Mouse (Mus musculus): ENCODE measurements around the gene Rsrc2.

The Rsrc2 gene

GRCm38 (mm10) chr5:123696961-123697360 lies 52.3 kb downstream of the Rsrc2 start:
- DNase-seq (ENCODE audit: low read depth) = no peak

DNA sequence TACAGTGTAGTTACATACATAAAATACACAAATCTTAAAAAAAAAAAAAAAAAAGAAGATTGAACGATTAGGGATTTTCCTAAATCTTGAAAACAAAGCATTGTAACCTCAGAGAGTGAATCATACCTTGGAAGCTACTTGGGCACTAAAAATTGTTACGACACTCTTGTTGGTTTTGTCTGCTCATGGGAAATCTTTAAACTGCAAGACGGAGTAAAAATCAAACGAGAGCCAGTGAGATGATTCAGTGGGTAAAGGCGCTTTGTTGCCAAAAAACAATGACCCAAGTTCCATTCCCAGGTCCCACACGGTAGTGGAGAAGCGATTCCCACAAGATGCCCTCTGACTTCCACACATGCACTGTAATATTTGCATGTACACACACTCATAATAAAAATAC lies 53.0 kb downstream of the Rsrc2 start:
- DNase-seq (ENCODE audit: low read depth) = no peak

DNA sequence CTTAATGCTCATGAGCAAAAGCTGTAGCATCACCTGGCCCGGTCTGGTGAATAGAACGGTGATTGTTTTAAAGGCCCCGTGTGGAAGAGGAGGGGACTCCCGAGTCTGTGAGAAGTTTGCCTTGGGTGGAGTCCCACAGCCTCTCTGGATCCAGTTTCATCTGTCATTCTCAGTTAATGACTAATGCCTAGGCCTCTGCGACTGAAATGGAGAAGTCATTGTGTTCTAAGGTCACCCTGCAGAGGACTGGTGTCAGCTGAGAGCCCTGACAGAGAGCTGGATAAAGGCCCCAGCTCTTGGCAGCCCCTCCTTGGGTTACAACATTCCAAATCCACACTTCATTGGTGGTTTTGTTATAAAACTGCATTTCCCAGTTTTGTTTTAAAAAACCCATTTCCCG lies 54.7 kb downstream of the Rsrc2 start:
- no peak for DNase-seq (ENCODE audit: low read depth)

DNA sequence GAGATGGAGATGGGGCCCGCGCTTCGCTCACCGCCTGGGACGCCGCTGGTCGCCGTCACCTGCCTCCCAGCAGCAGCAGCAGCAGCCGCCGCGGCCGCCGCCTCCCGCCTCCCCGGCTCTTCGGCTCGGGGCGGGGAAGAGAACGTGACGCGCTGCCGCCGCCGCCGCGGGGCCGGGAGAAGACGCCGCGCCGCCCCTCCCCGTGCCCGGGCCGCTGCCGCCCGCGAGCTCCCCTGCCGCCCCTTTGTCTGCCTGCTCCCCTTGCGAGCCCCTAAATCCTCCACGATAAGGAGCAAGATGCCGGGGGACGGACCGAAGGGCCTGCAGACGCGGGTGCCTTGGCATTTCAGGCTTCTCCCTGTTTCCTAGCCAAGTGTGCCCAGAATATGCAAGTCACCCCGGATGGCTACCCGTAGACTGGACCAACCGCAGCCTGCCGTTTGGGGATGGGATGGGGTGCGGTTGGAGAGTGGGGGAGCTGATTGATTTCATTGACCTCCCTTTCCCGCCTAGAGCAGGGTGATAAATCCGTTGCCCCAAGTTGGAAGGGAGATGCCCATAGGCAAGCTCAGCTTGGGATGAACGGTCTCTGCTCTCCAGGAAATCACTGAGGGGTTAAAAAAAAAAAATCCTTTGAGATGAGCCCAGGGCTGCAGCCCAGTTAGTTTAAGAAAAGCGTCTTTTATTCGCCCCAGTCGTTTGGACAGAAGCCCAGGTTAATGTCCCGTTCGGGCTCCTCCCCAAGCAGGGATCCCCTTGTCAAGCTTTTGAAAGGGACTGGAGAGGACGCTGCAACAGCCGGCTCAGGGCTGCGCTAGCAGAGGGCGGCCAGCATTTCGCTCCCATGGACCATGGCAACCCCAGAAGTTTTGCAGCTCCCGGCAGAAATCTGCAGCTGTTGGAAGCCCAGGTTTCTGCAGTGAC lies 64.7 kb downstream of the Rsrc2 start, which contains the start of gene Clip1:
Gene Clip1 (minus strand): TSS at position 398 of the 924 bp plus-strand sequence.
- DNase-seq (ENCODE audit: low read depth) = peak; percentile 44

GRCm38 (mm10) chr5:123683377-123684220 lies 65.6 kb downstream of the Rsrc2 start:
- peak; percentile 29 for DNase-seq (ENCODE audit: low read depth)

DNA sequence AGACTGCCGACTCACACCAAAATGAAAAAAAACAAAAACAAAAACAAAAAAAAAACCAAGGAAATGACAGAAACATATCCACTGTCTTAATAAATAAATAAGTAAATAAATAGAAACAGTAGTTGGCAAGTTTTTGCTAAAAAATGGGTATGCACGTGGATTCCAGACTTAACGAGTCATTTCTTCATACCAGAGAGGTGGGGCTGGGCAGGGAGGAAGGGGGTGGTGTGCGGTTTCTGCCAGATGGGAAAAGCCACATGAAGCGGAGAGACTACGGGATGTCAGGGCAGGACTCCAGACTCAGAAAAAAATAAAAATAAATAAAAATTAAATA lies 66.2 kb downstream of the Rsrc2 start:
- no peak for DNase-seq (ENCODE audit: low read depth)

GRCm38 (mm10) chr5:123682372-123682771 lies 66.8 kb downstream of the Rsrc2 start:
- DNase-seq (ENCODE audit: low read depth) = no peak

GRCm38 (mm10) chr5:123679546-123680263 lies 69.5 kb downstream of the Rsrc2 start:
- DNase-seq (ENCODE audit: low read depth) = no peak

DNA sequence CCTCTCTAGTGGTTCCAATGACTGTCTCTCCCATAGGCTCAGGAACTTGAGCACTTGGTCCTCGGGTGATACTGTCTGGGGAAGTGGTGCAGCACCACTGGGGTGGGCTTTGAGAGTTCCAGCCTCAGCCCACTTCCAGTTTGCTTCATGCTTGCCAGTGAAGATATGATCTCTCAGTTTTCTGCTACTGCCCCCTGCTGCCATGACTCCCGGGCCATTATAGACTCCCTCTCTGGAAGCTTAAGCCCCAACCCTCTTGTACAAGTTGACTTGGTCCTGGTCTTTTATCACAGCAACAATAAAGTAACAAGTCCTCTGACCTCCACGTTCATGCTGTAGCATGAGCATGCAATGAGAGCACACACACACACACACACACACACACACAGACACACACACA lies 70.1 kb downstream of the Rsrc2 start:
- DNase-seq (ENCODE audit: low read depth) = no peak
